Mouse (Mus musculus) lung, adult 18-20 months (tissue): ENCODE measurements around the gene Gm17509.

Experiments
- DNase-seq, 2 experiments: peaks; one replicate each; pipeline ENCODE4 v3.0.0; 2022; ENCODE audit warnings: mixed read lengths in 2 of 2

Gm17509 gene

GRCm38 (mm10) chr13:117220501-117221321, at the start of gene Gm17509:
Gene Gm17509 (minus strand): TSS chr13:117221075.
- peak; percentile 77 to 81 for DNase-seq

DNA sequence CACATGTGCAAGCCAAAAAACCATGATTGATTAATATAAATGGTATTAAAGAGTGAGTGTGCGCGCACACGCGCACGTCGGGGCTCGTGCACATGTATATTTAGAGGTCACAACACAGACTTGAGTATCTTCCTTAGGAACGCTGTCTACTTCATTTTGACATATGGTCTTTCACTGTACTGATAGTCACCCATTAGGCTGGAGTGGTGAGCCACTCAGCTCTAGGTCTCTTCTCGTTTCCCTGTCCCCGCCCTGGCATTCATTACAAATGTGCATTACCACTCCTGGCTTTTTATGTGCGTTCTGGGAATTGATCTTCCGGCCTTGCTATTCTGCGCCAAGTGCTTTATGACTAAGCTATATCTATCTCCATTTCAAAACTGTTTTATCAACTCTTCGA, 47.1 kb upstream of the Gm17509 start:
- no peak for DNase-seq

DNA sequence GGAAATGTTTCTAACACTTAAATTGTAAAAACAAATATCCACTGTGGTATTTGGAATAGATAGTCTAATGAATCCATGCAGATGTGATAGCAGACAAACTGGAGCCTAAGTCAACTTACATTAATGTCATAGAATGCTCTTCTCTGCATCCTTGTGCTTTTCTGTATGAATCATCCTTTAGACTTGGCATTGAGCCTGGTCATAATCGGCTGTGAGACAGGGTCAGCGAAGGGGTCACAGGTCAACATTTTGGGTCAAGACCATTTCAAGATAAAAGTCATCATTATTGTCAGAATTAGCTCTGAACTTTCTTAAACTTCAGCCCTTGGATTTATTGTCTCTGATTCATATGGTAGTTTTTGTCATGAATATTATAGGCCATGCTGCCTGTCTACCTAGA, 45.3 kb upstream of the Gm17509 start:
- no peak for DNase-seq

DNA sequence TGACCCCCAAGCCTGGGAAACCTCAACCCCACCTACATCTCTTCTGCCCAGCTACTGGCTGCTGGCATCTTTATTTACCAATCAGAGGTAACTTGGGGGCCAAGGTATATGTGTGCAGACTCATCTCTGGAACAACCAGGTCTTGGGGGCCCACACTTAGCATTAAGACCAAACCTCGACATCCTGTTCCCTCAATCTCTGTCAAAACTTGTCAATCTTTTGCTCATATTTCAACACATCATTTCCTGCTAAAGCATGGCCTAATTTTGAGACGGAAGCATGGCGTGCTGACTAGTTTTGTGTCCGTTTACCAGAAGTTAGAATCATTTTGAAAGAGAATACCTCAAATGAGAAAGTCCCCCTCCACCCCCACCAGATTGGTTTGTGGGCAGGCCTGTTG, 39.8 kb upstream of the Gm17509 start:
- DNase-seq, result no peak

DNA sequence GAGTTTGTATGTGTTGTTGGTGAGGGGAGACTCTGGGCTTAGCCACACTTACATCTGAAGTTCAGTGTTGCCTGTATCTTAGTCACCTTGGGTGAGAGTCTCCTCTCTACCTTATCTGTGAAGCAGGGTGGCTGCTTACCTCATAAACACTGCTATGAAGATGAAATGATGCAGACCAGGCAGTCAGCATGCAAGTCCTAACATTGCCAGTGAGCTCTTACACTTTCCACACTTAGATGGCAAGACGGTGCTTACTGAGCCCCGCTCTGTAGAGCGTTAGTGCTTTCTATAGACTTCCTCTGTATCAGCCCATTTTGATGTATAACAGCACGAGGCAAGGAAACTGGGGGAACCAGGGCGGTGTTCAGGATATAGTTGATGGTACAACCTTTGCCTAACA, 21.7 kb upstream of the Gm17509 start:
- no peak for DNase-seq

DNA sequence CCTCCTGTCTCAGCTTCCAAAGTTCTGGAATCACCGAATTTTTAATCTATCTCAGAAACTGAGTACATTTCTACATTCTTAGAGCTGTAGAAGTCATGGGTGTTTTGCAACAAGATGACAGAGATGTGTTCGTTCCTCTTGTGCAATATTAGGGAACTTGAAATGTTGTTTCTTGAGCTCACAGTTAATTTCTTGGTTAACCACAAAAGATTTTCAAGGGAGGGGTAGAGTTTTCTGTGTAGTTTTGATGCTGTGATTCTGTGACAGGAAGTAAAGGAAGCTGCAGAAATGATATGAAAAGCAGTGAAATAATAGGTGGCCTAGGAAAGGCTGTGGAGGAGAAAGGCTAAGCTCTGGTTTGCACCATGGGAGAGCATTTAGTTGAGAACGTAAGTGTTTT, 21.2 kb upstream of the Gm17509 start:
- no peak for DNase-seq

- no peak for DNase-seq
These were observed 16.2 kb upstream of the Gm17509 start for GRCm38 (mm10) chr13:117237111-117237510.

- peak; percentile 84 to 90 for DNase-seq
These were observed 14.8 kb upstream of the Gm17509 start for GRCm38 (mm10) chr13:117235530-117236212.

DNA sequence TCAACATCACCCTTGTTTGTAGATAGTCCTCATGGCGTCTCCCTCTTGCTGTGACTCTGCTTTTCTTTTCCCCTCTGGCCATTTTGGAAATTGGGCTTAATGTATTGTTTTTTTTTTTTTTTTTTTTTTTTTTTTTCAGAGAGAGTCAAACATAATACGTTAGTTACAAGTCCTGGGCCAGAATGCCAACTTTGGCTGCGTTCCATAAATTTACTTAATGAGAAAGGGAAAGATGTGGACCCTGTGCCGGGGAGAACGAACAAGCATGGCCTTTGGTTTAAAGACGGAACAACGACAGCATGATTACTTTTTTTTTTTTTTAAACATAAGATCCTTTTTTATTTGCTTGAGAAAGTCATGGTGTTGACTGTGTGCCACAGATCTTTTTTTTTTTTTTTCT, 13.6 kb upstream of the Gm17509 start:
- no peak for DNase-seq

DNA sequence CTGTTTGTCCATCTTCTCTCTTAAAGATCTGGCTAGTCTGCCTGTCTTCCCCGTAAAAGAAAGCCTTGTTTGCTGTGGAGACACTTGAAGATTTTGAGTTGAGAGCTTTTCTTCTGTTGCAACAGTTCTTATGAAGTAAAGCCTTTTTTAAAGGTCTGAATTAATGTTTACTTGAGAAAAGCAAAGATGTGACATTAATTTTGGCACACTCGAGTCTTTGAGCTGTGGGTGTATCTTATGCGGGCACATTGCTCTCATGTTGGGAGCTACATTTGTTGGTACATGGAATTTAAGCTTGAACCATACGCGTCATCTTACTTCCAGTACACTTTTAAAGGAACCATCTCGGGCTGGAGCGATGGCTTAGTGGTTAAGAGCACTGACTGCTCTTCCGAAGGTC, 12.9 kb upstream of the Gm17509 start:
- DNase-seq, result no peak

DNA sequence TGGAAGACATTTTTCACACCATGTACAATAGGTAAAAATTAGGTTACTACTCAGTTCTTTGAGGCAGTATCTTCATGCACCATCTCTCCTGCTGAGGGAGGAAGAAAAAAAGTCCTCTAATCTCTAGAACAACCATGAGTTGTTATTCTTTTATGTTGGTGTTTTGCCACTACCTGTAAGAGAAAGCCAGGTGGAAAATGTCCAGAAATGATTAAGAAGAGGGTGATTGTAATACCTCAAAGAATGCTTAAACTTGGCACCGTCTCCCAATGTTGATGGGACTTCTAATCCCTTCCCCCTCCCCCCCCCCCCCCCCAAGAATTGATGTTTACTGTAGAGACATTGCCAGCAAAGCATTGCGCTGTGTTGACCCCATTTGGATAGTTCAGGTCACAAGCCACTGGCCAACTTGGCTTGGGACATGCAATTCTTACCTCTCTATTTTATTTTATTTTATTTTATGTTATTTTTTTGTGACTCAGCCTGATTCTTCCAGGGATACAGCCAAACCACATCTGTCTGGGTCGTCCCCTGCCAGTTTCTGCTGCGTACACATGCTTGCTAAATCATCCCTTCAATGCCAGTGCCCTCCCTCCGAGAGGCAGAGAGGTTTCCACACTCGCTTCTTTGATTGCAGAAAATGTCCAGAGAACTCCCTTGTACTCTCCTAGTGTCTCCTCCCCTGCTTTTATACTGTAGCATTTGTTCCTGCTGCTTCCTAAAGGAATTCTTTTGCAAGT, 9.7 kb upstream of the Gm17509 start:
- DNase-seq, result no peak

GRCm38 (mm10) chr13:117225561-117225960, 4.7 kb upstream of the Gm17509 start:
- DNase-seq, result no peak

DNA sequence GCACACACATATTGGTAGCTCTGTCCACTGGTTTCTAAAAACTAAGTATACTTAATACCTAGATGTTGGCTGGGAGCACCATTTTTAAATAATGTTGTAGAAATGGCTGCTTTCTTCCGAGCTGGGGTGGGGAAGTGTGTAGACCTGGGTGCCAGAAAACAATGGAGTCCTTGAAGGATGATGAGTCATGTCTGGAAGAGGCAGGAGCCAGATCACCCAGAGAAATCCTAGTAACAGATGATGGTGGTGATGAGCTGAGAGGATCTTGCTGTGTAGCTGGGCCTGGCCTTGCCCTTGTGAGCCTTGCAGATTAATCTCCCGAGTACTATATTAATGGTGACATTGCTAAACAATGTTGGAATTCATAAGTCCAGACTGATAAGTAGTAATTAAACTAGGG, 4.0 kb upstream of the Gm17509 start:
- DNase-seq, result no peak

GRCm38 (mm10) chr13:117223125-117223524, 2.2 kb upstream of the Gm17509 start:
- DNase-seq, result peak in 1 of 2 experiments; percentile 54

DNA sequence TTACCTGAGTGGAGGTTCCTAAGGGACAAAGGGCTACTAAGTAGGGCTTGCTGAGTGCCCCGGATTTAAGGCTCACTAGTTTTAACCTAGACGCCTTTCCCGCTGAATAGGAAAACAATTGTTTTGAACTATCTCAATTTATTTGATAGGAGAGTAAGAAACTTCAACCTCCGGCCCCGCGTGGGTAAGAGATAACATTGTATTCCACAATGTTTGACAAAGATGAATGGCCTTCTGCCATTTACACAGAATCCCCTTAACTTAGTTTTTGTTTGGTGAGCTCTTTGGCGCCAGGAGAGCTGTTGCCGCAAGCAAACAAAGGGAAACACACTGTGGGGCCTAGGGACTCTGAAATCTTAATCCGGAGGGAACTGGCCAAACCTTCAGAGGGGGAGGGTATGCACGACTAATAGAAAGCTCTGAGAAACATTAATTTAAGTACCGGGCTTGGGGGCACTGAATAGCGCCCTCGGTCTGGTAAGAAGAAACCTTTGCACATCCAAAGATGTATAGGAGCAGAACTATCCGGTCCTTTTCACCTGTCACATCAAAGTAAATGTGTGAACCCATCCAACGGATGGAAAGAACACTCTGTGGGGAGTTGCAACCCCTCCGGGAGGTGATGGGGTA, 889 bp downstream of the Gm17509 start:
- DNase-seq, result no peak

GRCm38 (mm10) chr13:117218092-117218491, 2.8 kb downstream of the Gm17509 start:
- no peak for DNase-seq

DNA sequence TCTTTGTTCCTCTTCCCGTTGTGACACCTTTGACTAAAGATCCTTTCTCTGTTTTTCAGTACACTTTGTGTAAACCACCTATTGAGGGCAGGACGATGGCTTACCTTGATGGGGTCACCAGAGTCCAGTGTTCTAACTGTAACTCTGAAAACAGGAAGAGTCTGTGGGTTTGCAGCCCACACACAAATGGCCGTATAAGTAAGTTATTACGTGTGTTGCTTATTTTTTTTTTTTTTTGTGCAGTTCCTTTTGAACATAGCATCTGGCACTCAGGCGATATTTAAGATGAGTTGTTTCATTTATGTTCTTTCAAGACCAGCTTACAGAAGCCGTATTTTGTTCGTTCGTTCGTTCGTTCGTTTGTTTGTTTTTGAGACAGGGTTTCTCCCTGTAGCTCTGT, 3.3 kb downstream of the Gm17509 start:
- DNase-seq, result no peak

GRCm38 (mm10) chr13:117216752-117217363, 4.0 kb downstream of the Gm17509 start:
- DNase-seq, result no peak

DNA sequence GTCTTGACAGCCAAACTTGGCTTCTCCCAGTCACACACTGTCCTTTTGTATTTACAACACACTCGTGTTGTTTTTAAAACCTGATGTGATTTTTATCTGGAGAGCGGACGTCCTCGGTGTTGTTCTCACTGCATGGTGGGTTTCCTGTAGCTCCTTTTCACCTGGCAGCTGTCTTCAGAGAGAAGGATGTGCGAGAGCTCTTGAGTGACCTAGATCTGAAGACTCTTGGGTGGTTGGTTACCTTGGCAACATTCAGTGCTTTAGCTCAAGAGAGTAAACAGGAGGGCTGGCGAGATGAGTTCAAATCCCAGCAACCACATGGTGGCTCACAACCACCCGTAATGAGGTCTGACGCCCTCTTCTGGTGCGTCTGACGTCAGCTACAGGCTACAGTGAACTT, 4.7 kb downstream of the Gm17509 start:
- peak in 1 of 2 experiments; percentile 46 for DNase-seq

GRCm38 (mm10) chr13:117215481-117215880, 5.4 kb downstream of the Gm17509 start:
- no peak for DNase-seq

DNA sequence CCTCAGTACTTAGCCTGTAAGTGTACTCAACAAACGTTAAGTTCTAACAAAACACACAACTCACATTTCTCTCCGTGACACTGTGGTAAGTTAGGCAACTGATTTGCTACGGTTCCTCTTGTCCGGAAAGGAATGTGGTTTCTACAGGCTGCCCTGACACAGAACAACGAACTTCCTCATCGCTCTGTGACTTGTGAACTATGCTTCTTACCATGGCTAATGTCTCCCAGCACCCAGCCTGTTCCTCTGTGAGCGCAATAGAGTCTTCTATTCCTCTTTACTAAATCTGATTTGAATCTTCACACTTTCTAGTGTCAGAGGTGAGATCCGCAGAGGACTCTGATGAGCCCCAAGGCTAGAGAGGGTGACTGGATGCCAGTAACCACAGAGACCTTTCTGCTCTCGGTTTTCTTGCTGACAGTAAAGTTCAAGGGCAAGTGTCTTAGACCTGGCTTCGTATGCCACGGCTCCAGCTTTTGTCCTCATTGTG, 9.4 kb downstream of the Gm17509 start:
- DNase-seq, result peak; percentile 37 to 68

GRCm38 (mm10) chr13:117208236-117208635, 12.6 kb downstream of the Gm17509 start, which contains the start of gene Emb:
Gene Emb (plus strand): TSS chr13:117208536.
- DNase-seq, result no peak
